Mouse (Mus musculus): Measurements from ENCODE around the gene Mid2. TPM values are rescaled to one million over a fixed set of nuclear protein-coding genes. Genes with fewer than 3 reads are reported as not detected.

Mid2 gene
- 1.3 TPM for polyA plus RNA-seq (2017; shearing (Covaris generic))

DNA sequence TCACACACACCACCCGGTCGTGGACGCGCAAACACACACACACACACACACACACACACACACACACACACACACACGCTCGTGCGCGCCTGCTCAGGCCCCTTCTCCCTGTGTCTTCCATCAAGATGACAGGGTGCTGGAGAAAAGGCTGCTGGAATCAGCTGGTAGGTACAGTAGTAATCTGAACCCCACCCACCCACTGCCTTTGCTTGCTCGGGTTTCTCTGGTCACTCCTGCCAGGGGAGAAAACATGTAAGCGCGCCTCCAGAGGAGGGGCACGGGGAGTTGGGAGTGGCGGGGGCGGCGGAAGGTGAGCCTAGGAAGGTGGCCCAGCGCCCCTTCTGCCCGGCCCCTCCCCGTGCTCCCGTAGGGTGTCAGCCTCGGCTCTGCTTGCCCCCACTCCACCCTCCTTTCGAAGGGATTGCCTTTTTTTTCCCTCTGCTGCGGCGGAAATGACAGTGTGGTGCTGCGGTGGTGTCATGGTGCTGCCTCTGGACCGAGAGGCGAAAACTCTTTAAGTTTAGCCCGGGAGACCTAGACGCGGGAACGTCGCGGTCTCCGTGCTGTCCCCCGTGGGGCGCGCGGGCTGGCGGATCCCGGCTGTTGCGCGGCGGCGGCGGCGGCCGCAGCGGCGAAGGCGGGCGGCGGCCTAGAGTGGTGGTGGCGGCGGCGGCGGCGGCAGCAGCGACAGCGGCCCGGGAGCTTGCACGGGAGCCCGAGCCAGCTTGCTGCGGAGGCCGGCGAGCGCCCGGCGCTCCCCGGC, at the start of gene Mid2:
TSS of gene Mid2 (plus strand) at position 121 of the 763 bp plus-strand sequence.

DNA sequence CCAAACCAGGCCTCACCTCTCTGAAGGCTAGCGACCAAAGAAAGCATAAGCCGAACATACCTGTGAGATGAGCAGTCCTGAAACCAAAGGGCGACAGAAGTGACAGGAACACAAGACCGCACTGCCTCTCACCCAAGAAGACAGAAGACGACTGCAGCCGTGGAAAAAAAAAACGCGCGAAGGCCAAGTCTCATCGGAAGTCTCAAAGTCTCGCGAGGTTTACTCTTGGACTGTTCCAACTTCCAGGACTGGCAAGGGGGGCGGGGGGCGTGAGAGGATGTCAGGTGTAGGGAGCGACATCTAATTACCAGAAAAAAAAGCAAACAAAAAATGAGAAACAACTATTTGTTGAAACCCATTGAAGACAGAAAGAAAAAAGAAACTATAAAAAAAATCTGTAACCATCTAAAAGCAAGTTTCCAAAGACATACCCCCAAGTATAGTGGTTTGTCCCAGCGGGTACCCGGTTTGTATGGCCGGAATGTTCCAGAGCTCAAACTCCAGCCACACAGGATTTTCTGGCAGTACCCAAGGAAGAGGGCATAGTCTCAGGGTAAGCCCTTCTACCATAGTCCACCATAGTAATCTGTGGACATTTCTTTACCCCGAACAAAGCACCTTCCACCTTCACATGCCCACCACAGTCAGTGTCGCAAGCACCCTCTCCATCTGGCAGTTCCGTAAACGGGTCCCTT, 149.1 kb downstream of the Mid2 start, which contains the start of gene Tex13b:
TSS of gene Tex13b (minus strand) at position 122 of the 695 bp plus-strand sequence.

Other genes starting within 250 kb of the Mid2 start
- gene Prps1, start 208.0 kb upstream of the Mid2 start, polyA plus RNA-seq (2017; shearing (Covaris generic)): 81.0 TPM
- 356 TPM for gene Tsc22d3, start 63.9 kb upstream of the Mid2 start, polyA plus RNA-seq (2017; shearing (Covaris generic))
- 0.13 TPM for gene Tex13b, start 148.8 kb downstream of the Mid2 start, polyA plus RNA-seq (2017; shearing (Covaris generic))
- not detected for gene Vsig1, start 243.0 kb downstream of the Mid2 start, polyA plus RNA-seq (2017; shearing (Covaris generic))